Mouse (Mus musculus) forebrain, postnatal 0 days (tissue): ENCODE results near the gene Tfap2d. TPM values are rescaled to one million over a fixed set of nuclear protein-coding genes. Genes with fewer than 3 reads are reported as not detected.

ENCODE experiments used
- ATAC-seq: fragments of 200-750 bp; cut with Nextera tagmentation; 2 replicates; pipeline ENCODE4 v1.8.0; 2017; ENCODE audit warnings: mild to moderate bottlenecking, moderate library complexity
- DNase-seq: peaks from one replicate; pipeline ENCODE4 v3.0.0-alpha.2; 2015
- H3K27ac ChIP-seq: fragments of 300-500 bp; sonication (generic); 2 replicates; pipeline ENCODE4 v1.5.1; 2014; ENCODE audit warnings: low read depth, mild to moderate bottlenecking, antibody characterized with exemption, low read length, moderate library complexity, mixed read lengths
- H3K27me3 ChIP-seq: fragments of 300-500 bp; sonication (generic); 2 replicates; pipeline ENCODE4 v1.6.1; 2014; ENCODE audit warnings: mild to moderate bottlenecking, low read length, mixed read lengths; ENCODE audit not compliant: insufficient read depth
- H3K36me3 ChIP-seq: fragments of 300-500 bp; sonication (generic); 2 replicates; pipeline ENCODE4 v1.6.1; 2014; ENCODE audit warnings: mild to moderate bottlenecking, moderate library complexity; ENCODE audit not compliant: insufficient read depth
- H3K4me1 ChIP-seq: fragments of 300-500 bp; sonication (generic); 2 replicates; pipeline ENCODE4 v1.6.1; 2014; ENCODE audit warnings: antibody characterized with exemption; ENCODE audit not compliant: insufficient read depth
- H3K4me2 ChIP-seq: fragments of 300-500 bp; sonication (generic); 2 replicates; pipeline ENCODE4 v1.6.1; 2014; ENCODE audit warnings: low read depth, mild to moderate bottlenecking, moderate library complexity
- H3K4me3 ChIP-seq: fragments of 300-500 bp; sonication (generic); 2 replicates; pipeline ENCODE4 v1.5.1; 2014; ENCODE audit warnings: low read depth, low read length, mixed read lengths
- H3K9ac ChIP-seq: fragments of 300-500 bp; sonication (generic); 2 replicates; pipeline ENCODE4 v1.6.1; 2014; ENCODE audit warnings: mild to moderate bottlenecking
- H3K9me3 ChIP-seq: fragments of 300-500 bp; sonication (generic); 2 replicates; pipeline ENCODE4 v1.6.1; 2016; ENCODE audit warnings: low read length
- CTCF ChIP-seq: sonication (generic); IDR thresholded peaks from 2 replicates; pipeline ENCODE4 v1.5.1; 2016; ENCODE audit warnings: antibody characterized with exemption, control low read depth, low read depth
- WGBS: fragments of 180-500 bp; shearing (Covaris S2); extraction: QIAGEN DNeasy Blood & Tissue Kit; methylation state at CpG from one replicate; pipeline ENCODE4 v1.1.7; 2014; 5-methylcytosine and 5-hydroxymethylcytosine counted together
- polyA plus RNA-seq: library from polyadenylated mRNA; unstranded; fragments of >200 nt; fragmentation: Nextera tagmentation; extraction: Ambion mirVana; gene quantifications from 2 replicates; pipeline ENCODE4 v1.2.1, GENCODE M21; 2015
- total RNA-seq: library from RNA; depleted of rRNA; stranded (reverse); fragments of >200 nt; gene quantifications from 2 replicates; pipeline ENCODE4 v1.2.3, GENCODE M21; 2014; rRNA removed

Gene Tfap2d
- total and polyA plus RNA-seq, 2 experiments from 2014 or later, result 7.1 to 9.4 TPM

GRCm38 (mm10) chr1:19209776-19210175, 107.0 kb downstream of the Tfap2d start:
- TF ChIP-seq CTCF, result no peak
- Histone ChIP-seq H3K27ac (no peak overlapping the region), H3K4me1 (no peaks in the 10 kb centered on the region), H3K4me2 (0 out of 2 replicates have a peak overlapping the region, but pooled peaks have one; percentile 15), H3K9ac (no peak overlapping the region), H3K27me3 (peaks cover 65% of the 10 kb centered on the region), H3K36me3 (no peaks in the 10 kb centered on the region), H3K9me3 (no peaks in the 10 kb centered on the region), H3K4me3 (no peak overlapping the region)
- DNase-seq, result no peak
- 2% methylated on average over 31 of the region's 31 CpGs for WGBS
- ATAC-seq, result peak; percentile 21; the same call in 1 of the 2 replicates

GRCm38 (mm10) chr1:19210215-19211032, 107.6 kb downstream of the Tfap2d start:
- no peak for ATAC-seq
- Histone ChIP-seq H3K9ac (no peak overlapping the region), H3K4me3 (no peak overlapping the region), H3K4me2 (0 out of 2 replicates have a peak overlapping the region, but pooled peaks have one; percentile 15), H3K36me3 (no peaks in the 10 kb centered on the region), H3K4me1 (no peaks in the 10 kb centered on the region), H3K27me3 (peaks cover 69% of the 10 kb centered on the region), H3K9me3 (no peaks in the 10 kb centered on the region), H3K27ac (no peak overlapping the region)
- TF ChIP-seq CTCF, result no peak
- DNase-seq, result no peak
- WGBS, result under 1% methylated on average over 30 of the region's 30 CpGs

- 2% methylated on average over 8 of the region's 8 CpGs for WGBS
- peaks cover 75% of the 10 kb centered on the region for H3K27me3 ChIP-seq
- no peak for TF ChIP-seq CTCF
- no peaks in the 10 kb centered on the region for H3K4me1 ChIP-seq
- no peak overlapping the region for H3K9ac ChIP-seq
- H3K4me2 ChIP-seq, result no peak overlapping the region
- ATAC-seq (no peak), DNase-seq (no peak)
- H3K4me3 ChIP-seq, result no peak overlapping the region
- H3K27ac ChIP-seq, result no peak overlapping the region
- no peaks in the 10 kb centered on the region for H3K9me3 ChIP-seq
- H3K36me3 ChIP-seq, result no peaks in the 10 kb centered on the region
Observed at GRCm38 (mm10) chr1:19211033-19211405, 108.2 kb downstream of the Tfap2d start.

- H3K4me2 ChIP-seq, result no peak overlapping the region
- H3K27ac ChIP-seq, result no peak overlapping the region
Observed at GRCm38 (mm10) chr1:19211546-19212154, 108.8 kb downstream of the Tfap2d start.

GRCm38 (mm10) chr1:19212691-19213090, 109.9 kb downstream of the Tfap2d start:
- H3K4me2 ChIP-seq, result no peak overlapping the region
- ATAC-seq (no peak), DNase-seq (no peak)
- H3K27ac ChIP-seq, result no peak overlapping the region
- WGBS, result 0% methylated on average over 4 of the region's 4 CpGs
- H3K9me3 ChIP-seq, result no peaks in the 10 kb centered on the region
- TF ChIP-seq CTCF, result no peak
- no peaks in the 10 kb centered on the region for H3K4me1 ChIP-seq
- H3K27me3 ChIP-seq, result peaks cover 83% of the 10 kb centered on the region
- H3K4me3 ChIP-seq, result no peak overlapping the region
- H3K36me3 ChIP-seq, result no peaks in the 10 kb centered on the region
- H3K9ac ChIP-seq, result no peak overlapping the region

More at GRCm38 (mm10) chr1:19211546-19212154, 108.8 kb downstream of the Tfap2d start:
- ATAC-seq (no peak), DNase-seq (no peak)
- Histone ChIP-seq H3K9me3 (no peaks in the 10 kb centered on the region), H3K27me3 (peaks cover 81% of the 10 kb centered on the region), H3K9ac (no peak overlapping the region), H3K36me3 (no peaks in the 10 kb centered on the region), H3K4me1 (no peaks in the 10 kb centered on the region), H3K4me3 (no peak overlapping the region)
- 1% methylated on average over 15 of the region's 15 CpGs for WGBS
- TF ChIP-seq CTCF, result no peak

GRCm38 (mm10) chr1:19213171-19213570, 110.3 kb downstream of the Tfap2d start:
- ATAC-seq, result no peak
- WGBS, result 0% methylated on average over 4 of the region's 4 CpGs
- TF ChIP-seq CTCF, result no peak
- Histone ChIP-seq H3K4me1 (no peaks in the 10 kb centered on the region), H3K9ac (no peak overlapping the region), H3K27me3 (peaks cover 87% of the 10 kb centered on the region), H3K36me3 (no peaks in the 10 kb centered on the region), H3K4me3 (no peak overlapping the region), H3K9me3 (no peaks in the 10 kb centered on the region), H3K4me2 (no peak overlapping the region), H3K27ac (no peak overlapping the region)
- DNase-seq, result no peak

- Histone ChIP-seq H3K4me1 (no peaks in the 10 kb centered on the region), H3K4me3 (0 out of 2 replicates have a peak overlapping the region, but pooled peaks have one; percentile 1), H3K9ac (no peak overlapping the region), H3K9me3 (no peaks in the 10 kb centered on the region), H3K36me3 (no peaks in the 10 kb centered on the region), H3K4me2 (no peak overlapping the region), H3K27me3 (peaks cover 91% of the 10 kb centered on the region), H3K27ac (no peak overlapping the region)
- 1% methylated on average over 36 of the region's 36 CpGs for WGBS
- ATAC-seq, result no peak
- no peak for DNase-seq
- no peak for TF ChIP-seq CTCF
Observed at GRCm38 (mm10) chr1:19213851-19214395, 111.1 kb downstream of the Tfap2d start.

Other genes starting within 250 kb of the Tfap2d start
- gene Tfap2b, start 105.9 kb downstream of the Tfap2d start, total RNA-seq, result 1.0 and 1.6 TPM in 2 replicates
- gene Tfap2b, start 105.9 kb downstream of the Tfap2d start, polyA plus RNA-seq, result 1.5 and 1.8 TPM in 2 replicates